Mouse (Mus musculus): ENCODE results near the gene 3110040N11Rik.
"Not testable (repeated sequence)": the region's sequence is repeated elsewhere in the genome, so short reads cannot be mapped to it uniquely, and the experiment has no call there.

Gene 3110040N11Rik
- long read RNA-seq, experiment 1, partial matches to known transcripts: 1 of 43 reads
- long read RNA-seq, experiment 1, other reads (novel, unspliced or antisense): 37 of 43 reads
- long read RNA-seq, experiment 2, partial matches to known transcripts: 5 of 59 reads
- long read RNA-seq, experiment 2, other reads (novel, unspliced or antisense): 49 of 59 reads

- intact Hi-C loops (cut with DNase I): loop anchor here (5.0 kb wide), 1 partner anchor 168 kb away; no protein-coding TSS in a partner anchor
Observed at GRCm38 (mm10) chr7:81789095-81789757, at the start of gene 3110040N11Rik. 3110040N11Rik (minus strand) TSS chr7:81789478.

- intact Hi-C loops (cut with DNase I): not testable (repeated sequence)
Observed at GRCm38 (mm10) chr7:81837771-81838170, 48.5 kb upstream of the 3110040N11Rik start.

GRCm38 (mm10) chr7:81835430-81835829 is 46.2 kb upstream of the 3110040N11Rik start:
- intact Hi-C loops (cut with DNase I): no loop called here

- intact Hi-C loops (cut with DNase I): no loop called here
Observed at GRCm38 (mm10) chr7:81834847-81835246, 45.6 kb upstream of the 3110040N11Rik start.

- intact Hi-C loops (cut with DNase I): no loop called here
Observed at GRCm38 (mm10) chr7:81829379-81829894, 40.2 kb upstream of the 3110040N11Rik start, which contains the start of gene Btbd1. Btbd1 (minus strand) TSS chr7:81829431.

- intact Hi-C loops (cut with DNase I): no loop called here
Observed at GRCm38 (mm10) chr7:81828681-81829378, 39.6 kb upstream of the 3110040N11Rik start.

- intact Hi-C loops (cut with DNase I): loop anchor here (2.0 kb wide), 1 partner anchor 37 kb away; no protein-coding TSS in a partner anchor
Observed at GRCm38 (mm10) chr7:81827806-81828667, 38.8 kb upstream of the 3110040N11Rik start.

GRCm38 (mm10) chr7:81825381-81825780 is 36.1 kb upstream of the 3110040N11Rik start:
- intact Hi-C loops (cut with DNase I): no loop called here

- intact Hi-C loops (cut with DNase I): no loop called here
Observed at GRCm38 (mm10) chr7:81824906-81825305, 35.6 kb upstream of the 3110040N11Rik start.

GRCm38 (mm10) chr7:81806067-81806466 is 16.8 kb upstream of the 3110040N11Rik start:
- intact Hi-C loops (cut with DNase I): no loop called here

- intact Hi-C loops (cut with DNase I): loop anchor here (5.0 kb wide), 1 partner anchor 169 kb away; no protein-coding TSS in a partner anchor
Observed at GRCm38 (mm10) chr7:81788536-81788935, 742 bp downstream of the 3110040N11Rik start.

- intact Hi-C loops (cut with DNase I): no loop called here
Observed at GRCm38 (mm10) chr7:81777667-81778218, 11.5 kb downstream of the 3110040N11Rik start.

GRCm38 (mm10) chr7:81775325-81775724 is 14.0 kb downstream of the 3110040N11Rik start:
- intact Hi-C loops (cut with DNase I): no loop called here

GRCm38 (mm10) chr7:81772786-81773539 is 16.3 kb downstream of the 3110040N11Rik start:
- intact Hi-C loops (cut with DNase I): no loop called here

GRCm38 (mm10) chr7:81763110-81763845 is 26.0 kb downstream of the 3110040N11Rik start:
- intact Hi-C loops (cut with DNase I): no loop called here

- intact Hi-C loops (cut with DNase I): no loop called here
Observed at GRCm38 (mm10) chr7:81762180-81763109, 26.8 kb downstream of the 3110040N11Rik start, which contains the start of gene Ramac. Ramac (plus strand) TSS chr7:81762925.

- intact Hi-C loops (cut with DNase I): loop anchor here (10.0 kb wide), 2 partner anchors 143 to 293 kb away; partner anchors contain the start of gene Cpeb1
Observed at GRCm38 (mm10) chr7:81747956-81748355, 41.3 kb downstream of the 3110040N11Rik start.

GRCm38 (mm10) chr7:81744145-81744544 is 45.1 kb downstream of the 3110040N11Rik start:
- intact Hi-C loops (cut with DNase I): loop anchor here (10.0 kb wide), 2 partner anchors 139 to 289 kb away; partner anchors contain the start of gene Cpeb1
